Mouse (Mus musculus) T-helper 1 cell (primary cell): ENCODE measurements at regions not wholly inside any gene's neighbourhood (a gene's known extent, or its start where the extent isn't known, plus 50 kb on each side); places are given as distances from the start of the nearest gene placed in this dataset.

ENCODE experiments used
- in situ Hi-C: fragments of 300-600 bp; cut with MboI, MseI; formaldehyde crosslinking; loops from one replicate; pipeline ENCODE4 v1.15.1; 2025; ENCODE audit warnings: high pct_unique_total_duplicates

GRCm38 (mm10) chr1:121620262-121620661 is 52.5 kb upstream of the Ddx18 start:
- in situ Hi-C loops, result no loop called here

GRCm38 (mm10) chr1:121618550-121618949 is 50.8 kb upstream of the Ddx18 start:
- in situ Hi-C loops, result no loop called here
